Mouse (Mus musculus): ENCODE measurements at regions not wholly inside any gene's neighbourhood (a gene's known extent, or its start where the extent isn't known, plus 50 kb on each side); places are given as distances from the start of the nearest gene placed in this dataset.

DNA sequence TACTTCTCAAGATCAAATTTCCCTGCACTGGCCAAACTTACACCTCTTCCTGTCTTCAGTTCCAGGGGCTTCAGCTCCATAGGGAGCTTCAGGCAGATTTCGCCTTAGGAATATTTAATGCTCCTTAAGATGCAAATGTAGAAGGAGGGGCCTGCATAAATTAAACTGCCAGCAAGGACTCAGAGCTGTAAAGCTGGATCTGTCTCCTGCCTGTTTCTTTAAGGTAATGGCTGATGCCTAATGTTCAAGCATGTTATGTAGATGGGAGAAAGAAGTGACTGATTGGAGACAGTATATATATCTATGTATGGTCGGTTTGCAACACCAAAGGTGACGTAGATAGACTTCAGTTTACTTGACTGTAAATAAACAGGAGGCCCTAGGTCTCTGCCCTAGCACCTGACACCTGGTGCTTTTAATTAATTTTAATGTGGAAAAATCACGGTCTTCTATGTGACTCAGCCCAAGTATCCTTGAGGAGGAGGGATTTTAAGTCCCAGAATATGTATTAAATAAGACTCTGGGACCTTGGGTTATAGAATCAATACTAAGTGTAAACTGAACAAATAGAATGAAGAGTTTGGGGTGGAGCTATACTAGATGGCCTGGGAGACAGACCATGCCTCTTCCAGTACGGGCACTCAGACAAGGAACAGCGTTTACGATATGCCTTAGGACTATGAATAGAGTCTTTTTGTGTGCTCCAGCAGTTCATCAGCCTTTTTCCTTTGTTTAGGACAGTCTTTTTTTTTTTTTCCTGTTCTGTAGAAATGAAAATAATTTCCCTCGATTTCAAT lies 651.7 kb upstream of the Lmcd1 start:
- in situ Hi-C loops (cut with MboI, MseI): no loop called here

- in situ Hi-C loops (cut with MboI, MseI): no loop called here
Measured at GRCm38 (mm10) chr6:111622481-111623139, 650.9 kb upstream of the Lmcd1 start.

- in situ Hi-C loops (cut with MboI, MseI): no loop called here
Measured at GRCm38 (mm10) chr6:111623140-111623497, 650.4 kb upstream of the Lmcd1 start.

DNA sequence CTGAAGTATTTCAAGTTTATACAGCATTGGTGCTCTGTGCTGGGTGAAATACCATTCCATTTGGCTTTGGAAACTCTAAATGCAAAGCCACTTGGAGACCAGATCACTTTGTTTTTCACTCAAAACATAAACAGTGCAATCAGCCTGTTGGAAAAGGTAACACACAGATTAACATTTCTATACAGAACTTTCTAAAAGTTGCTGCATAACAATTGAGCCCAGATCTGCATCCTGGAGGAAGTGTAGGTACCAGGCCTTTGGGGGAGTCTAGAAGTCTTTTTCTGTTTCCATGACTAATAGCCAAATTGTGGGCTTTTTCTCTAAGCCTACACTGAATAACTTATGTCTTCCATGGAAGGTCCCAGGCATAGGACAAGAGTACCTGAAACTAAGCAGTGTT lies 648.1 kb upstream of the Lmcd1 start:
- in situ Hi-C loops (cut with MboI, MseI): no loop called here

GRCm38 (mm10) chr6:111652736-111653135 lies 620.8 kb upstream of the Lmcd1 start:
- in situ Hi-C loops (cut with MboI, MseI): no loop called here

GRCm38 (mm10) chr6:111659957-111660356 lies 613.6 kb upstream of the Lmcd1 start:
- in situ Hi-C loops (cut with MboI, MseI): no loop called here

- in situ Hi-C loops (cut with MboI, MseI): no loop called here
Measured at GRCm38 (mm10) chr6:111664603-111665002, 609.0 kb upstream of the Lmcd1 start.

GRCm38 (mm10) chr6:111684911-111685310 lies 588.6 kb upstream of the Lmcd1 start:
- in situ Hi-C loops (cut with MboI, MseI): no loop called here

- in situ Hi-C loops (cut with MboI, MseI): no loop called here
Measured at GRCm38 (mm10) chr6:111702864-111703263, 570.7 kb upstream of the Lmcd1 start.

GRCm38 (mm10) chr6:111708277-111708676 lies 565.3 kb upstream of the Lmcd1 start:
- in situ Hi-C loops (cut with MboI, MseI): no loop called here

- in situ Hi-C loops (cut with MboI, MseI): no loop called here
Measured at GRCm38 (mm10) chr6:111725969-111726368, 547.6 kb upstream of the Lmcd1 start.

DNA sequence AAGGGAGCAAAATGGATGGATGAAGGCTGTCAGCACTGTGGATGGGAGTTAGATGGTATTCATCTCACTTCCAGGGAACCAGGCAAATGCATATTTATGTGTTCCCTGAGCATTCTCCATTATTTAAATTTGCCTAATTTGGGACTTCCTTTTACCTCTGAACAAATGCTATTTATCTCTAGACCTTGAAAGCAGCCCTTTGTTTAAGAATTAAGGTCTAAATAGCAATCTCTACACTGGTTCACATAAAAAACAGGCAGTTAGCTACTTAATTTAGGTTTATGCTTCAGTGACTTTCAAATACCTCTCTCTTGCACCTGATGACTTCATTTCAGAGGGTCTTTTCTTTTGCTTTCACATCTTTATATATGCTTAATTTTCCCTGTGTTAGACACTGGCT lies 543.2 kb upstream of the Lmcd1 start:
- in situ Hi-C loops (cut with MboI, MseI): no loop called here

GRCm38 (mm10) chr6:111733926-111734325 lies 539.6 kb upstream of the Lmcd1 start:
- in situ Hi-C loops (cut with MboI, MseI): no loop called here

- in situ Hi-C loops (cut with MboI, MseI): no loop called here
Measured at GRCm38 (mm10) chr6:111738983-111739382, 534.6 kb upstream of the Lmcd1 start.

DNA sequence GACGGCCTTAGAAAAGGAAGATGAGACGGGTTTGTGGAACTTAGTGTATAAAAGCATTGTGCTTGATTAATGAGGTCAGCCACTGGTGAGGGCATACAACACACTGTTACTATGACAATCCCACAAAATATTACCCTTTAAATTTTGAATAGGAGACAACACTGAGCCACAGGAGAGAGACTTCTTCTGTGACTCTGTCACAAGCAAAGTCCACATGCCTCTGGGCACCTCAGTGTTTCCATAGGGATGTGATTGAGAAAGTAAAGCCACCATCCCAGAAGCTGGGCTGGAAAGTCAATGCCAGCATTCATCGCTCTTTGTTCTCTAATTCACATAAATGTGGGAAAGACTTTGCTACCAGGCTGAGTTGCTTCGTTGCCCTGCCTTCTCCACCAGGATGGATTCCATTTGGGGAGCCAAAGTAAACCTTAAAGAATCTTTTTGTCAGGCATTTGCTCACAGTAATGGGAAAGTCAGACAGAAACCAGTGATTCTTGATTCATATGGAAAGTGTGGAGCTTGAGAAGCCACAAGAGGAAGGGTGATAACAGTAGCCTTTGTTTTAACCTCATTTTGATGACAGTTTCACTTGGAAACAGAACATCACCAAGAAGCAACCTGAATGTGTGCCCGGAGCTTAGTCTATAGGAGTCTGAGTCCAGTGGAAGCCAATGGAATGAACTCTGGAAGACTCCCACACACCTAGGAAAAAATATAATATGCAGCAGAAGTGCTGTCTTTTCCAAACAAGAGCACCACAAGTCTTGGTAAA lies 491.7 kb upstream of the Lmcd1 start:
- in situ Hi-C loops (cut with MboI, MseI): no loop called here

DNA sequence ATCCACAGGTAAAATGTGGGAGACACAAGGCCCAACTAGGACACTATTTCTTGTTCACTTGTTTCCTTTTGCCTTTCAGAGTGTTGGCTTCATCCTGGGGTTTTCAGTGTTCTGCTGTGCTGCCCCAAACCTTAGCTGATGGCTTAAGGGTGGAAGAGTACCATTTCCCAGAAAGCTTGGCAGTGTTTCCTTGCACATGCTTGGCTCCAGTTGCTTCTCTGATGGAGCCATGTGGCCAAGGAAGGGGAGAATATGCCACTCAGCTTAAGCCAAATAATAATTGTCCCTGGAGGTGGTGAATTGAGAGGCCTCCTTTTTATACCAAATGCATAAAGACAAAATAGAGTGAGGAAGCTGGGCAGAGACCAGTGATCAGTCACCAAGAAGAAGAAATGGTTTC lies 464.9 kb upstream of the Lmcd1 start:
- in situ Hi-C loops (cut with MboI, MseI): no loop called here

DNA sequence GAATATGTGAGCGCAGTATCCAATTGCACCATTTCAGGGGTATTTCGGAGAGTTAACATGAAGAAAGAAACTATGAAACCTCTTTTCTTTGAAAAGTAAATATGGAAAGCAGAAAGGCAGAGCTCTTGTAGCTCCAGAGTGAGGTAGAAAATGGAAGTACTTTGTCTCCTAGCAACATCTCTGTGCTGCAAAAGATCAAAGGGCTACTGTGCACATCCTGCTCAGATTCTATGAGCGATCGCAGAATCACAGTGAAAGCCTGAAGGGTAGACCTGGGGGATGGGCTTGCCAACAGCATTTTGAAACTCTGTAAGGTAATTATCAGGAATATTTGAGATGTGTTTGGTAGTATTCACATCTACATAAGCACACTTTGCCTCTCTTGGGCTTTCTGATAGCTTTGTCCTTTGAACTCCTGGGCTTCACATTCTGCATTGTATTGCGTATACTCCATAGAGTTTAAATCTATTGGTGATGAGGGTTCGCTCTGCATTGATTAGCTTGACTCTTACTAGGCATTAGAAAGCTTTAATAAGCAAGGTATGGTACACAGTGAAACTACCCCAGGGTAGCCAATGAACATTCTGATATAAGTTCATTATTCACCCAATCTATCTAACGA lies 459.5 kb upstream of the Lmcd1 start:
- in situ Hi-C loops (cut with MboI, MseI): no loop called here

DNA sequence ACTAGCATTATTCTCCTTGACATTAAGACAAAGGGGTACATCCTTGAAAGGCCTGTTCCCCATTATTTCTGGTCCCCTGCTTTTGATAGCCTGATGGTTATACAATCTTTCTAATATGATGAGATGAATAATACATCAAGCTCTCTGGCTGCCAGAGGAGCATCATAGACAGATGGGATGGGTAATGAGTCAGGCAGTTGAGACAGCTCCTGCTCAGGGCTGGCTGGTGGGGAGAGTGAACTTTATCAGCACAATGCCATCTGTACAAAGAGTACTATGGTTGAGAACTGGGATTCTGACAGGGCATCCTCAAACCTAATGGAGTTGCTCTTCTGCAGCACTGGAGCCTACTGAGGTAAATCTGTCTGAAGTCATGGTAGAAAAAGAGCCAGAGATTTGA lies 458.4 kb upstream of the Lmcd1 start:
- in situ Hi-C loops (cut with MboI, MseI): no loop called here

DNA sequence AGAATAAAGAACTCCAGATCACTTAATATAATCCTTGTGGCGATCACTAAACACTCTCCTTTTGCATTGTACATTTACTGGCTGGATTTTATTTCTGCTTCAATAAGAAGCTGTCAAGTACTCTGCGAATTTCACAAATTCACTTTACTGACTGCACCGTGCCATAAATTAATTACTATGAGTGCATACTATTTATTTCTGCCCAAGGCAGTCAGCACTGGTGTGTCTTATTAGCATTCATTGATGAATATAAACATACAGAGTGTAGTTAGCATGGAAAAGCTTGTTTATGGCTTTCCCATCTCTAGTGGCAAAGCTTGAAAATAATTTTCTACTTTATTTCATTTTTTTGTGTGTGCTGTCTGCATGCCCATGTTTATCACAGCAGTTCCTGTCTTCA lies 453.3 kb upstream of the Lmcd1 start:
- in situ Hi-C loops (cut with MboI, MseI): no loop called here

DNA sequence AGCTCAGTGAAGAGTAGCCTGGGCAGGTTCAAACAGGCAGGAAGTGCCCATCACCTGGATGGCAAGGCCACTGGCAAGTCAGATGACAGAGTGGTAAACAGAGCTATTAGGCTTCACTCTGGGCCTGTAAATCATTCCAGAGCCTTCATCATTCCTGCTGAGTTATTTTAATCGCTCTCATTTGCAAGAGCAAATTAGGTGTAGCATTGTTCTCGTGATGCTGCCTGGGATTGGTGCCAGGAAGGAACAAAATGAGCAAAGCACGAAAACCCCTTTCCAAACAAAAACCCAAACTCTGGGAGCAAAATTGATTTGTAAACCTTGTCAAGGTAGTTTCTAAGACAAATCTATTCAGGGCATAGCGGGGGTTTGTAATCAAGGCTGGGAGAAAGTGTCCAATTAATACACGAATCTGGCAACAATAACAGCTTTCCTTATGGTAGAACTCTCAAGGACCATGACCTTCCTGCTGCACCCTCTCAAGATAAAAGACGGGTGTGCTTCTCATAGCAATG lies 429.2 kb upstream of the Lmcd1 start:
- in situ Hi-C loops (cut with MboI, MseI): no loop called here

- in situ Hi-C loops (cut with MboI, MseI): no loop called here
Measured at GRCm38 (mm10) chr6:111866101-111866598, 407.4 kb upstream of the Lmcd1 start.

- in situ Hi-C loops (cut with MboI, MseI): no loop called here
Measured at GRCm38 (mm10) chr6:111882557-111882956, 391.0 kb upstream of the Lmcd1 start.

All from regulatory T cell (primary cell).